Mouse (Mus musculus) ES-Bruce4 (cell line): ENCODE measurements around the gene Sox5. TPM values are rescaled to one million over a fixed set of nuclear protein-coding genes. Genes with fewer than 3 reads are reported as not detected.

Source experiments
- H3K27ac ChIP-seq: 2 replicates; pipeline ENCODE4 v1.5.1; 2012; ENCODE audit warnings: low read length, inconsistent platforms; ENCODE audit not compliant: insufficient read depth
- H3K27me3 ChIP-seq: 2 replicates; pipeline ENCODE4 v1.6.1; 2012; ENCODE audit warnings: mild to moderate bottlenecking, low read length, inconsistent platforms; ENCODE audit not compliant: control insufficient read depth, poor library complexity, insufficient read depth, severe bottlenecking
- H3K36me3 ChIP-seq: 2 replicates; pipeline ENCODE4 v1.6.1; 2012; ENCODE audit warnings: inconsistent platforms, mild to moderate bottlenecking, low read length, moderate library complexity; ENCODE audit not compliant: control insufficient read depth, poor library complexity, insufficient read depth, severe bottlenecking
- H3K4me1 ChIP-seq: one replicate; pipeline ENCODE4 v1.8.1; 2011; ENCODE audit warnings: low read length; ENCODE audit not compliant: control insufficient read depth, insufficient read depth
- H3K4me3 ChIP-seq: 2 replicates; pipeline ENCODE4 v1.5.1; 2011; ENCODE audit warnings: low read depth, mild to moderate bottlenecking, low read length
- H3K9ac ChIP-seq: 2 replicates; pipeline ENCODE4 v1.6.1; 2012; ENCODE audit warnings: low read depth, mild to moderate bottlenecking, inconsistent platforms; ENCODE audit not compliant: poor library complexity, severe bottlenecking
- H3K9me3 ChIP-seq: replicated peaks from 2 replicates; pipeline ENCODE4 v1.6.1; 2012; ENCODE audit warnings: mild to moderate bottlenecking, low read length, inconsistent platforms; ENCODE audit not compliant: control insufficient read depth, poor library complexity, insufficient read depth, severe bottlenecking
- CTCF ChIP-seq: IDR thresholded peaks from one replicate; pipeline ENCODE4 v1.8.1; 2011; ENCODE audit warnings: low read depth, low read length
- EP300 ChIP-seq: IDR thresholded peaks from 2 replicates; pipeline ENCODE4 v1.6.1; 2011; ENCODE audit warnings: low read depth, low read length; ENCODE audit not compliant: insufficient read depth
- POLR2A ChIP-seq: IDR thresholded peaks from one replicate; pipeline ENCODE4 v1.8.1; 2011; ENCODE audit warnings: low read length; ENCODE audit not compliant: insufficient read depth
- polyA plus RNA-seq: library from polyadenylated mRNA; stranded (reverse); fragments of >200 nt; gene quantifications from 2 replicates; pipeline ENCODE4 v1.2.4, GENCODE M21; 2011; ENCODE audit warnings: low read depth; ENCODE audit not compliant: missing spikeins, insufficient read depth, insufficient read length

Gene Sox5
- polyA plus RNA-seq, 1 experiment, result not detected

DNA sequence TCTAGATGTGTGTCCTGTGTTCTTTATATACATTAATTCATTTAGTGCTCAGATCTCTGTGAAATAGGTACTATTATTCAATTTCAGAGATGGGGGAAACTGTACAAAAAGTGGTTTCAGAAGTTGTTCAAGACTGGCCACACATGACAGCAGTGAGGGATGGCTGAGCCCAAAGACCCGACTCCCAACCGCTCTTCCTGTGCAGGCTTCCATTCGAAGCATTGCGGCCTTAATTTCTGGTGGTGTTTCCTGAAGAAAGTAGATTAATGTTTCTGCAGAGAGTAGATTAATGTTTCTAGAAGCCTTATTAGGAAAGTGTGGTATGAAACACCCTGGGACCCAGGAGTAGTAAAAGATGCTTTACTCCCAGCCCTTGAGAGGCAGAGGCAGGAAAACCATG lies 298.6 kb downstream of the Sox5 start:
- no peaks in the 10 kb centered on the region for H3K4me1 ChIP-seq
- H3K27me3 ChIP-seq, result no peaks in the 10 kb centered on the region
- H3K9ac ChIP-seq, result no peak overlapping the region
- H3K4me3 ChIP-seq, result no peak overlapping the region
- TF ChIP-seq EP300 (no peak), CTCF (no peak), POLR2A (no peak)
- no peak overlapping the region for H3K27ac ChIP-seq
- no peaks in the 10 kb centered on the region for H3K36me3 ChIP-seq
- H3K9me3 ChIP-seq, result peaks cover 9% of the 10 kb centered on the region

DNA sequence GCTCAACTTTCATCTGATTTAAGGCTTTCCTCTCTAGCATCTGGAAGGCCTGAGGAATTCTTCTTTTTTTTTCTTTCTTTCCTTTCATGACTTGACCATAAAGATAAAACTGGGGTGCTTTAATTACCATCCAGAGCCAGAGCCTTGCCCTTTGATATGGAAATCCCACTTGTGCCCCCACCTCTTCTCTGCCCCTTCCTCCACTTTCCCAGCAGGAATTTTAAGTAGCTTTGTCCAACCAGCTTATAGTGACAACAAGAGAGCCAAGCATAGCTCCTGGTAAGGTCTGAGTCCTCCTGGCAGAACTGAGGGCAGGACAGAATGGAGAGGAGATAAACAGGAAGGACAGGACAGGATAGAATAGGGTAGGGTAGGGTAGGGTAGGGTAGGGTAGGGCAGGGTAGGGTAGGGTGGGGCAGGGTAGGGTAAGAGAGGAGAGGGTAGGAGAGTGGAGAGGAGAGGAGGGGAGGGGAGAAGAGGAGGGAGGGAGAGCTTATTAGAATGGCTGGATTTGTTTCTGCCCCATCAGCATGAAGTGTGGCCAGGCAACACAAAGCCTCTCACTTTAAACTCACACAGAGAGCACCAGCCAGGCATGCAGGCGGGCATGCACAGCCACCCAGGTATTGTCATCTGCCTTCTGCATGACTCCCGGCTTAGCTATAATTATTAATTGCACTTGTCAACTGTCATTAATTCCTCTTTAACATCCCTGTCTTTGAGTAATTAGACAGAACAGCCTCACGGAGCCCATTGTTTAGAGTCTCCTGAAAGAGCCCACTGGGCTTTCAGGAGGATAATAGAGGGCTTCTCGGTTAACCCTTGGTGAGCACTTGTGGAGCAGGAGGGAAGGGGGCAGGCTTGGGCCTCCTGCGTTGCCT lies 300.9 kb downstream of the Sox5 start:
- Histone ChIP-seq H3K9ac (no peak overlapping the region), H3K4me3 (no peak overlapping the region), H3K27me3 (no peaks in the 10 kb centered on the region), H3K4me1 (no peaks in the 10 kb centered on the region), H3K9me3 (no peaks in the 10 kb centered on the region), H3K36me3 (no peaks in the 10 kb centered on the region), H3K27ac (0 out of 2 replicates have a peak overlapping the region, but pooled peaks have one; percentile 42)
- TF ChIP-seq EP300, result no peak
- TF ChIP-seq CTCF, result no peak
- TF ChIP-seq POLR2A, result no peak

- no peaks in the 10 kb centered on the region for H3K27me3 ChIP-seq
- no peaks in the 10 kb centered on the region for H3K36me3 ChIP-seq
- H3K4me3 ChIP-seq, result no peak overlapping the region
- no peak overlapping the region for H3K9ac ChIP-seq
- no peak overlapping the region for H3K27ac ChIP-seq
- H3K4me1 ChIP-seq, result no peaks in the 10 kb centered on the region
- no peak for TF ChIP-seq CTCF
- no peak for TF ChIP-seq EP300
- no peak for TF ChIP-seq POLR2A
- H3K9me3 ChIP-seq, result no peaks in the 10 kb centered on the region
Measured at GRCm38 (mm10) chr6:144479861-144480260, 301.9 kb downstream of the Sox5 start.

- Histone ChIP-seq H3K27ac (no peak overlapping the region), H3K27me3 (no peaks in the 10 kb centered on the region), H3K4me3 (no peak overlapping the region), H3K9ac (no peak overlapping the region), H3K9me3 (no peaks in the 10 kb centered on the region), H3K36me3 (no peaks in the 10 kb centered on the region), H3K4me1 (no peaks in the 10 kb centered on the region)
- no peak for TF ChIP-seq POLR2A
- no peak for TF ChIP-seq EP300
- TF ChIP-seq CTCF, result peak; percentile 18
Measured at GRCm38 (mm10) chr6:144477287-144478064, 304.3 kb downstream of the Sox5 start.

- Histone ChIP-seq H3K27me3 (no peaks in the 10 kb centered on the region), H3K9ac (no peak overlapping the region), H3K36me3 (no peaks in the 10 kb centered on the region), H3K27ac (no peak overlapping the region), H3K9me3 (no peaks in the 10 kb centered on the region), H3K4me3 (no peak overlapping the region), H3K4me1 (no peaks in the 10 kb centered on the region)
- TF ChIP-seq EP300 (no peak), POLR2A (no peak), CTCF (no peak)
Measured at GRCm38 (mm10) chr6:144473437-144473836, 308.3 kb downstream of the Sox5 start.
